Mouse (Mus musculus) ES-Bruce4 (cell line): ENCODE data around the gene Akr7a5.

Source experiments
- CTCF ChIP-seq: IDR thresholded peaks from one replicate; pipeline ENCODE4 v1.8.1; 2011; ENCODE audit warnings: low read depth, low read length
- POLR2A ChIP-seq: IDR thresholded peaks from one replicate; pipeline ENCODE4 v1.8.1; 2011; ENCODE audit warnings: low read length; ENCODE audit not compliant: insufficient read depth

DNA sequence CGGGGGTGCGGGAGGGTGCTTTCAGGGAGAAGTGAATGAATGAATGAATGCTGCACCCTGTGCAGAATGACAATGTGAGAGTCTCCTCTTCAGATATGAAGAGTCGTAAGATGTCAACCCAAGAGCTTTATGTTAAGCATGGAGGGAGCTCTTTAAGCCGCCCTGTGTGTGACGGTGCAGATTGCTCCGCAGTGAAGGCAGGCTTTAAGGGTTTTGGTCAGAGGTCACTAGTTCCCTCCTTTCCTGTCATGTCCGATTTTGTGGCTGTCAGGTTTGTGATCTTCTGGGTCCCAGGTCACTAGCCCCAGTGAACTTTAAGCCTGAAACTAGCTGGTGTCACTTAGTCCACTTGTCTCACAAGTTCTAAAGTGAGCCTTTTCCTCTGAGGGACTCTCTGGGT, 42.3 kb downstream of the Akr7a5 start:
- TF ChIP-seq CTCF = no peak
- no peak for TF ChIP-seq POLR2A
